Mouse (Mus musculus) testis, adult 10 weeks (tissue): ENCODE results near the gene Prkd2. TPM values are rescaled to one million over a fixed set of nuclear protein-coding genes. Genes with fewer than 3 reads are reported as not detected.

Experiments used
- polyA plus RNA-seq: library from polyadenylated mRNA; stranded (reverse); fragments of 350-450 nt; fragmentation: Illumina TruSeq; extraction: RNeasy Lipid Tissue Mini Kit (QIAGEN cat#74804); gene quantifications from one replicate; pipeline ENCODE4 v1.2.3, GENCODE M21; 2014; ENCODE audit warnings: low read depth, low replicate concordance

The Prkd2 gene
- polyA plus RNA-seq, result 0.29 TPM

DNA sequence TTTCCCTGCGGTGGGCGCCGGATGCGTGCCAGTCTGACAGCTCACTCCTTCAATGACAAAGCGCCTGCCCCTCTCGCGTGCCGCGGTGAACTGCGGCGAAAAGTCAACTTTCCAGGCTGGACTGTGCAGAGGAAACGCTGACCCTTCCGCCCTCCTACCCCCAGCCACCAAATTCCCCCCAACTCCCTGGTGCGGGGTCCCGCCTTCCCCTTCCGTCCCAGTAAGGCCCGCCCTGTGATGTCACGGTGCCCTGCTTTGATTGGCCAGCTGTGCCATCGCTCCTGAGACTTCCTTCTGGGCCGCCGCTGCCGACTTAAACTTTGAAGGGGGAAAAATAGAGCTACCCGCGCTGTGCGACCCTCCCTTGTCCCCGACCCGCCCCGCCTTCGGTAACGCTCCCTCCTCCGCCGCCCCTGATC is at the start of gene Prkd2:
Gene Prkd2, plus strand, starts transcription at position 258 of the 419 bp plus-strand sequence.

DNA sequence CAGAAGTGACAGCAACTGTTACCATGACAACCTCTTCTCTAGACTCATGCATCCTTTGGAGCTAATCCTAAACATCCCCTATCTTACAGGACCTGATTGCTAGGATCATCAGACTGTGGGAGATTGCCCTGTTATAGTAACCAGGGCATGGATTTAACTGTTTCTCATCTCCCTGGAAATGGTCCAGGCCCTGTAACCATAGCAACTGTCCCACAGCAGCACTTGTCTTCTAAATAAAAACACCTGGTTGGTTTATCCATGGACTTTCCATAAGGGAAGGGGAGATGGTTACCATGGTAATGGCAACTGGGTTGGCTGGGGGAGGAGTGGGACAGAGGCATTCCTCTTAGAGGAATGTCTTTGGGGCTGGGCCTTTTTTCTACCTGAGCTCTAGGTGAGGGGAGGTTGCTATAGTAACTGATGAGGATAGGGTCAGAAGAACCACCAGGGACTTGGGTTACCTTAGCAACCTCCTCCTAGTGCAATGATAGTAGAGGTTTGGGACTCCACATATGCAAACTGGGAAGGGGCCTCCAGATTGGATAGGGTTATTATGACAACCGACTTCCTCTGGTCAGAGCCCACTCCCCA is 27.3 kb upstream of the Prkd2 start, which contains the start of gene Strn4:
Gene Strn4, plus strand, starts transcription at position 539 of the 591 bp plus-strand sequence.

DNA sequence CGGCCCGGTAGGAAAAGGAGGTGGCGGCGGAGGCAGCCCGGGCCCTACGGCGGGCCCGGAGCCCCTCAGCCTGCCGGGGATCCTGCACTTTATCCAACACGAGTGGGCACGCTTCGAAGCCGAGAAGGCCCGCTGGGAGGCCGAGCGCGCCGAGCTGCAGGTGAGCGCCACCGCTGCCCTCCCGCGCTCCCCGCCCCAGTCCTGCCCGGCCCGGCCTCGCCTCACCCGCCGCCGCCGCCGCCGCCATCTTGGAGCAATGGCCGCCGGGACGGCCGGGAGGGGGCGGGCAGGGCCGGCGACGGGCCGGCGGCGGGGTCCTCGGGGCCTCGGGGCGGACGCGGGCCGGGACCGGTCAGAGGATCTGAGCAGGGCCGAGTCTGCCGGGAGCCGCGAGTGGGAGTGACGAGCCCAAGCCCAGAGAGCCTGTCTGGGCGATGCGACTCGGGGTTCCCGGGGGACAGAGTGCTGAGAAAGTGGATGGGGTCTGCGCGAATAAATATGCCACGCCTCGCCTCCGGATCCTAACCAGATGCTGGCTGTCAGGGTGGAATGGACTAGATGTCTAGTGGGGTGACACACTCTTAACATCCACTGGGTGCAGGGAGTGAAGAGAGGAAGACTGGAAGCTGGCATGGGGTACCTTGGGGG is 26.1 kb upstream of the Prkd2 start, which contains the start of gene Fkrp:
Gene Fkrp, minus strand, starts transcription at position 258 of the 648 bp plus-strand sequence.

GRCm38 (mm10) chr7:16875310-16875325 is 32.4 kb downstream of the Prkd2 start, which contains the start of gene Dact3:
Gene Dact3 (plus strand): TSS chr7:16875317.

GRCm38 (mm10) chr7:16891641-16892351 is 49.1 kb downstream of the Prkd2 start, which contains the start of gene Gng8:
Gene Gng8 (plus strand): TSS chr7:16891786.

DNA sequence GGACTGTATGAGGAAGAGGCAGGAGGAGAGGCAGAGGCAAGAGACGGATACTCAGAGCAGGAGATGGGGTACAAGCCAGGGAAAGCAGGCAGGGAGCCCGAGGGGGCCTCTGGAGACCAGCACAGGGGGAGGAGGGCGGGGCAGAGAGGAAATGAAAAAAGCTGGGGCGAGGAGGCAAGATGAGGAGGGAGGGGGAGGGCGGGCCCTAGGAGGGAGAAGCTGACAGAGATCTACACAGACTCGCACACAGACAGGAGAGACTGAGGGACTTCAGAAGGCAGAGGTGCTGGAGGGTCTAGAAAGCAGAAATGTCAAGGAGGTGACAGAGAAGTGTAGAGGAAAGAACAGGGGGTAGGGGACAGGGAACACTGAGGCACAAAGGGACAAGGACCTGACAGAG is 63.6 kb downstream of the Prkd2 start, which contains the start of gene Ptgir:
Gene Ptgir, plus strand, starts transcription at position 210 of the 400 bp plus-strand sequence.

Other genes with a start within 250 kb of the Prkd2 start
- gene Arhgap35, start 227.9 kb upstream of the Prkd2 start, polyA plus RNA-seq, result 30.5 TPM
- gene Ceacam15, start 167.2 kb upstream of the Prkd2 start, polyA plus RNA-seq, result not detected
- not detected for gene Ceacam9, start 121.0 kb upstream of the Prkd2 start, polyA plus RNA-seq
- 82.0 TPM for gene Ap2s1, start 104.5 kb upstream of the Prkd2 start, polyA plus RNA-seq
- gene Slc1a5, start 61.6 kb upstream of the Prkd2 start, polyA plus RNA-seq, result 3.7 TPM
- 47.0 TPM for gene Strn4, start 27.0 kb upstream of the Prkd2 start, polyA plus RNA-seq
- 1.6 TPM for gene Fkrp, start 26.2 kb upstream of the Prkd2 start, polyA plus RNA-seq
- 2.9 TPM for gene Dact3, start 32.4 kb downstream of the Prkd2 start, polyA plus RNA-seq
- gene Gng8, start 48.9 kb downstream of the Prkd2 start, polyA plus RNA-seq, result 0.85 TPM
- gene Ptgir, start 63.6 kb downstream of the Prkd2 start, polyA plus RNA-seq, result not detected
- gene Calm3, start 81.2 kb downstream of the Prkd2 start, polyA plus RNA-seq, result 125 TPM
- 10.4 TPM for gene Pnmal2, start 101.8 kb downstream of the Prkd2 start, polyA plus RNA-seq
- 8.2 TPM for gene Pnmal1, start 116.8 kb downstream of the Prkd2 start, polyA plus RNA-seq
- 2.9 TPM for gene Gm42372, start 140.2 kb downstream of the Prkd2 start, polyA plus RNA-seq
- gene Ccdc8, start 149.8 kb downstream of the Prkd2 start, polyA plus RNA-seq, result 0.48 TPM
- 11.6 TPM for gene Ppp5c, start 185.0 kb downstream of the Prkd2 start, polyA plus RNA-seq
- 2.0 TPM for gene Hif3a, start 219.5 kb downstream of the Prkd2 start, polyA plus RNA-seq
- 0.27 TPM for gene Psg16, start 231.1 kb downstream of the Prkd2 start, polyA plus RNA-seq